Mouse (Mus musculus) embryonic facial prominence, embryonic 10.5 days (tissue): Measurements from ENCODE around the gene Afap1l2. TPM values are rescaled to one million over a fixed set of nuclear protein-coding genes. Genes with fewer than 3 reads are reported as not detected.
A peak's percentile ranks its signal among the peaks of the same experiment; 100 is the strongest.

Experiments
- DNase-seq: peaks from one replicate; pipeline ENCODE4 v3.0.0-alpha.2; 2017; ENCODE audit warnings: low spot score
- H3K27ac ChIP-seq: fragments of 300-500 bp; sonication (generic); replicated peaks from 2 replicates; pipeline ENCODE4 v1.5.1; 2016; ENCODE audit warnings: mild to moderate bottlenecking
- H3K27me3 ChIP-seq: fragments of 300-500 bp; sonication (generic); replicated peaks from 2 replicates; pipeline ENCODE4 v1.6.1; 2016; ENCODE audit warnings: low read depth, mild to moderate bottlenecking; ENCODE audit not compliant: poor library complexity, severe bottlenecking
- H3K36me3 ChIP-seq: fragments of 300-500 bp; sonication (generic); replicated peaks from 2 replicates; pipeline ENCODE4 v1.6.1; 2016; ENCODE audit warnings: mild to moderate bottlenecking, moderate library complexity
- H3K4me1 ChIP-seq: fragments of 300-500 bp; sonication (generic); 2 replicates; pipeline ENCODE4 v1.6.1; 2016
- H3K4me3 ChIP-seq: fragments of 300-500 bp; sonication (generic); 2 replicates; pipeline ENCODE4 v1.5.1; 2016; ENCODE audit warnings: mild to moderate bottlenecking, moderate library complexity
- H3K9me3 ChIP-seq: fragments of 300-500 bp; sonication (generic); 2 replicates; pipeline ENCODE4 v1.6.1; 2016; ENCODE audit warnings: mild to moderate bottlenecking
- WGBS: fragments of 180-500 bp; shearing (Covaris S2); methylation state at CpG from one replicate; pipeline ENCODE4 v1.1.7; 2016; 5-methylcytosine and 5-hydroxymethylcytosine counted together
- polyA plus RNA-seq: library from polyadenylated mRNA; unstranded; fragments of >200 nt; fragmentation: Nextera tagmentation; extraction: Ambion mirVana; gene quantifications from 2 replicates; pipeline ENCODE4 v1.2.1, GENCODE M21; 2016

The Afap1l2 gene
- 4.4 and 5.2 TPM in 2 replicates for polyA plus RNA-seq

- peak; percentile 62 for DNase-seq
- Histone ChIP-seq H3K36me3 (no peaks in the 10 kb centered on the region), H3K27ac (peak within 1 kb of the TSS; percentile 72), H3K27me3 (peaks cover 68% of the 10 kb centered on the region), H3K4me1 (peaks cover 61% of the 10 kb centered on the region), H3K4me3 (peak within 1 kb of the TSS; percentile 71), H3K9me3 (no peaks in the 10 kb centered on the region)
- WGBS, result 1% methylated on average over 68 of the region's 68 CpGs
These were observed at the start of gene Afap1l2 for GRCm38 (mm10) chr19:57007781-57008710. Gene Afap1l2, minus strand, starts transcription at chr19:57008228.

GRCm38 (mm10) chr19:57057568-57057967 lies 49.5 kb upstream of the Afap1l2 start:
- Histone ChIP-seq H3K9me3 (peaks cover 6% of the 10 kb centered on the region), H3K36me3 (peaks cover 20% of the 10 kb centered on the region), H3K27ac (no peak overlapping the region), H3K4me1 (peaks cover 8% of the 10 kb centered on the region), H3K4me3 (no peak overlapping the region), H3K27me3 (no peaks in the 10 kb centered on the region)
- no peak for DNase-seq
- 94% methylated on average over 2 of the region's 2 CpGs for WGBS

GRCm38 (mm10) chr19:57055215-57056120 lies 47.4 kb upstream of the Afap1l2 start:
- peaks cover 15% of the 10 kb centered on the region for H3K4me1 ChIP-seq
- H3K27me3 ChIP-seq, result no peaks in the 10 kb centered on the region
- peaks cover 6% of the 10 kb centered on the region for H3K9me3 ChIP-seq
- H3K4me3 ChIP-seq, result no peak overlapping the region
- no peak overlapping the region for H3K27ac ChIP-seq
- H3K36me3 ChIP-seq, result peaks cover 18% of the 10 kb centered on the region
- WGBS, result 94% methylated on average over 16 of the region's 16 CpGs
- no peak for DNase-seq

- Histone ChIP-seq H3K4me3 (no peak overlapping the region), H3K36me3 (peaks cover 5% of the 10 kb centered on the region), H3K4me1 (peaks cover 24% of the 10 kb centered on the region), H3K27me3 (no peaks in the 10 kb centered on the region), H3K9me3 (peaks cover 5% of the 10 kb centered on the region), H3K27ac (no peak overlapping the region)
- no peak for DNase-seq
- 75% methylated on average over 8 of the region's 8 CpGs for WGBS
These were observed 44.9 kb upstream of the Afap1l2 start for GRCm38 (mm10) chr19:57052959-57053358.

DNA sequence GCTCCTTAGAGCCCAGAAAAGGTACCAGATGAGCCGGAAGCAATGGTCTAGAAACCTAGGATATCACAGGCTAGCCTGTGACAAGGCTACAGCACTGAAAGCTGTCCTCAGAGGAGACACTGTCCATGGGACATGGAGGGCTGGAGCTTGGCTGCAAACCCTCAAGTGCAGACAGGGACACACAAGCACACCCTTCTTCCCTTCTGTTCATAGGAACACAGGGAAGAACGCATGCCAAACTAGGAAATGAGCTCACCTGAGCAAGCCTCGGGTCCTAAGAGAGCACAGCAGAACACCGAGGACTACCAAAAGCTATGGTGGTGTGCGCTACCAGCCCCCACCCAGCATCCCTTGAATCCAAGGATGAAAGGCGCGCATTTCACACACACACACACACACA lies 44.0 kb upstream of the Afap1l2 start:
- no peaks in the 10 kb centered on the region for H3K36me3 ChIP-seq
- peaks cover 24% of the 10 kb centered on the region for H3K4me1 ChIP-seq
- WGBS, result 92% methylated on average over 7 of the region's 7 CpGs
- H3K27me3 ChIP-seq, result no peaks in the 10 kb centered on the region
- no peak overlapping the region for H3K27ac ChIP-seq
- no peak overlapping the region for H3K4me3 ChIP-seq
- no peak for DNase-seq
- no peaks in the 10 kb centered on the region for H3K9me3 ChIP-seq

- no peaks in the 10 kb centered on the region for H3K27me3 ChIP-seq
- H3K4me1 ChIP-seq, result peaks cover 24% of the 10 kb centered on the region
- H3K27ac ChIP-seq, result no peak overlapping the region
- H3K4me3 ChIP-seq, result no peak overlapping the region
- DNase-seq, result no peak
- no peaks in the 10 kb centered on the region for H3K9me3 ChIP-seq
- H3K36me3 ChIP-seq, result no peaks in the 10 kb centered on the region
- 51% methylated on average over 16 of the region's 16 CpGs for WGBS
These were observed 41.6 kb upstream of the Afap1l2 start for GRCm38 (mm10) chr19:57049592-57050090.

GRCm38 (mm10) chr19:57047671-57048320 lies 39.8 kb upstream of the Afap1l2 start:
- Histone ChIP-seq H3K36me3 (no peaks in the 10 kb centered on the region), H3K27me3 (no peaks in the 10 kb centered on the region), H3K27ac (no peak overlapping the region), H3K9me3 (no peaks in the 10 kb centered on the region), H3K4me3 (no peak overlapping the region), H3K4me1 (peaks cover 21% of the 10 kb centered on the region)
- no peak for DNase-seq
- 91% methylated on average over 9 of the region's 9 CpGs for WGBS

DNA sequence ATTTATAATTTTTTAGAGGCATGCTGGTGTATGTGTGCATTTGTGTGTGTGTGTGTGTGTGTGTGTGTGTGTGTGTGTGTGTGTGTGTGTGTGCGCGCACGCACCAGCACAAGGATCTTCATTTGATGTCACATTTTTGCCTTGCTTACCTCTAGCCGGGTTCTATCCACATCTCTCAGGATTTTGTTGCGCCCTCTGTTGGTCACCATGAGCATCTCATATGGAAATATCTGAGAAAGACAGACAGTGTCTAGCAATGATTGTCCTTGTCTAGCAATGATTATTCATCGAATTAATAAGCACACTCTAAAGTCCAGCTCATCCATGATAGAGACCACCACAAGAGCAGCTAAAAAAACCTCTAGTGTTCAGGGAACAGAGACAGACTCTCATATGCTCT lies 31.2 kb upstream of the Afap1l2 start:
- H3K4me1 ChIP-seq, result 0 out of 2 replicates have a peak, but pooled peaks cover 4% of the 10 kb centered on the region
- no peaks in the 10 kb centered on the region for H3K9me3 ChIP-seq
- no peak for DNase-seq
- 65% methylated on average over 6 of the region's 6 CpGs for WGBS
- H3K27me3 ChIP-seq, result no peaks in the 10 kb centered on the region
- H3K27ac ChIP-seq, result no peak overlapping the region
- 0 out of 2 replicates have a peak, but pooled peaks cover 9% of the 10 kb centered on the region for H3K36me3 ChIP-seq
- H3K4me3 ChIP-seq, result no peak overlapping the region

DNA sequence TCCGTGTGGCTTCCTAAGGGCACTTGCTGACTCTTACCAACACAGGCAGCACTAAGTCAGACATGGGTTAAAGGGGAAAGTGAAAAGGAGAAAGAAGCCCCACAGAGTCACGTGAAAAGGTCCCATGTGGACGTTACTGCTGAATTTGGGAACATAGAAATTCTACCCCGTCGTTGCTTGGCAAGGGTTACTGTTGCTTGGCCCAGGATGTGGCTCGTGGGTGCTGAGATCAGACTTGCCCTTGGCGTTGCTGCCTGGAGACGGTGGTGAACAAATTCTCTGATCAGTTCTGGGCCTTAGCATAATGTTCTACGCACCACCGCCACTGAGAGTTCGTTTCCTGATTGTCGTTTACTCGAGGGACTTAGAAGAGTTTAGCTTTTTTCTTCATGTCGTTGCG lies 28.8 kb upstream of the Afap1l2 start:
- Histone ChIP-seq H3K4me1 (0 out of 2 replicates have a peak, but pooled peaks cover 6% of the 10 kb centered on the region), H3K4me3 (no peak overlapping the region), H3K9me3 (no peaks in the 10 kb centered on the region), H3K27ac (no peak overlapping the region), H3K36me3 (0 out of 2 replicates have a peak, but pooled peaks cover 9% of the 10 kb centered on the region), H3K27me3 (no peaks in the 10 kb centered on the region)
- 89% methylated on average over 15 of the region's 15 CpGs for WGBS
- no peak for DNase-seq

DNA sequence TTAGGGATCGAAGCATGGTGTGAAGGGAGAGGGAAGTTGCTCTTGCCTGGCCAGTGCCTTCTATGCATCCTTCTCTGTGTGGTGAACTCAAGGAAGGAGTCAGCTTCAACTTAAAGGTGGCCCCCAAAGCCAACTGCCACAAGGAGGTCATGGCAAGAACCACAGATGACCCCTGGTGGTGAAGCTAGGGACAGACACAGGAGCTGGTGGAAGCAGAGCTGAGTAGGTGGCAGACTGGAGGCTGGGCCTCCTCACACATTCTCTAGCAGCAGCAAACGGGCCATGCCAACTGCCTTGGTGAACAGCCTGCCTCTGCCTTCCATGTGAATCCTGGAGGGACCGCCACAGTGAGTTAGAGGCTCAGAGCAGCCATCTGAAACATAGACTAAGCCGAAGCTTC lies 23.6 kb upstream of the Afap1l2 start:
- peaks cover 10% of the 10 kb centered on the region; the same call in 1 of the 2 replicates for H3K4me1 ChIP-seq
- 80% methylated on average over 4 of the region's 4 CpGs for WGBS
- H3K4me3 ChIP-seq, result no peak overlapping the region
- DNase-seq, result peak; percentile 67
- 0 out of 2 replicates have a peak overlapping the region, but pooled peaks have one; percentile 6 for H3K27ac ChIP-seq
- peaks cover 5% of the 10 kb centered on the region for H3K9me3 ChIP-seq
- H3K27me3 ChIP-seq, result no peaks in the 10 kb centered on the region
- 0 out of 2 replicates have a peak, but pooled peaks cover 3% of the 10 kb centered on the region for H3K36me3 ChIP-seq

DNA sequence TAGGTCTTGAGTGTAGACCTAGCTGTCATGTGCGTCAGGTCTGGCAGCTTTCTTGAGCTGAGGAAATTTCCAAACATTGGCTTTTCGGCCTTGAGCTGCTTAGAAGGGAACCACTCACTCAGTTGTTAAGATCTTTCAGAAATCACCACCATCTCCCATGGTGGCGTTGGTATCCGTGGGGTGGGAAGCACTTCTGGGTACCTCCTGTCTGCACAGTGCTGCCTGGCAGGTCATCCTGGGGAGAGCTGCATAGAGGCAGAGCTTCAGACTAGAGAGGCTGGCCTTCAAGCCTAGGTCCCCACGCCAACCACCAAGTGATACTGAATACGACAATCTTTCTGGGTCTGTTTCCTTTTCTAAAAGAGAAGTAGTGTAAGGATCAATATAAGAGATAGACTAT lies 21.4 kb upstream of the Afap1l2 start:
- peaks cover 8% of the 10 kb centered on the region; the same call in 1 of the 2 replicates for H3K4me1 ChIP-seq
- WGBS, result 89% methylated on average over 6 of the region's 6 CpGs
- DNase-seq, result no peak
- no peaks in the 10 kb centered on the region for H3K27me3 ChIP-seq
- H3K9me3 ChIP-seq, result peaks cover 7% of the 10 kb centered on the region
- H3K36me3 ChIP-seq, result no peaks in the 10 kb centered on the region
- no peak overlapping the region for H3K27ac ChIP-seq
- H3K4me3 ChIP-seq, result no peak overlapping the region
